Mouse (Mus musculus) MEL (cell line): ENCODE results near the gene Crk. TPM values are rescaled to one million over a fixed set of nuclear protein-coding genes. Genes with fewer than 3 reads are reported as not detected.

Experiments
- DNase-seq: peaks from one replicate; pipeline ENCODE4 v3.0.0; 2011; ENCODE audit warnings: low read depth, low spot score
- H3K27ac ChIP-seq: 2 replicates; pipeline ENCODE4 v1.5.1; 2012; ENCODE audit warnings: low read depth, mild to moderate bottlenecking, control low read depth, low read length, moderate library complexity; ENCODE audit not compliant: control insufficient read depth
- H3K27me3 ChIP-seq, 2 experiments: fragments of 150-350 bp in 1 of 2; sonication (generic) in 1 of 2; 2 replicates each; pipeline ENCODE4 v1.6.1; 2012; ENCODE audit warnings: low read length in 2 of 2, mild to moderate bottlenecking in 2 of 2, improper control_type of control experiment in 1 of 2, moderate library complexity in 1 of 2; ENCODE audit not compliant: insufficient read depth in 2 of 2, control insufficient read depth in 1 of 2
- H3K36me3 ChIP-seq, 2 experiments: 2 replicates each; pipeline ENCODE4 v1.6.1; 2012 to 2014; ENCODE audit warnings: low read length in 2 of 2, improper control_type of control experiment in 1 of 2, inconsistent platforms in 1 of 2, mild to moderate bottlenecking in 1 of 2; ENCODE audit not compliant: insufficient read depth in 2 of 2, control insufficient read depth in 1 of 2
- H3K4me1 ChIP-seq, 2 experiments: fragments of 150-350 bp in 1 of 2; sonication (generic) in 1 of 2; 2 replicates each; pipeline ENCODE4 v1.6.1; 2012; ENCODE audit warnings: low read length in 2 of 2, improper control_type of control experiment in 1 of 2, mild to moderate bottlenecking in 1 of 2; ENCODE audit not compliant: insufficient read depth in 2 of 2, control insufficient read depth in 1 of 2
- H3K4me3 ChIP-seq, 2 experiments: fragments of 150-350 bp in 1 of 2; sonication (generic) in 1 of 2; 2 replicates each; pipeline ENCODE4 v1.5.1; 2012; ENCODE audit warnings: low read depth in 2 of 2, low read length in 2 of 2, mild to moderate bottlenecking in 2 of 2, moderate library complexity in 2 of 2, control low read depth in 1 of 2, improper control_type of control experiment in 1 of 2; ENCODE audit not compliant: control insufficient read depth in 1 of 2, insufficient read depth in 1 of 2
- H3K79me2 ChIP-seq: 2 replicates; pipeline ENCODE4 v1.6.1; 2012; ENCODE audit warnings: mild to moderate bottlenecking, low read length, moderate library complexity; ENCODE audit not compliant: control insufficient read depth, poor library complexity, insufficient read depth
- H3K9ac ChIP-seq: 2 replicates; pipeline ENCODE4 v1.6.1; 2012; ENCODE audit warnings: low read depth, mild to moderate bottlenecking, control low read depth, low read length, moderate library complexity; ENCODE audit not compliant: control insufficient read depth, poor library complexity, severe bottlenecking
- H3K9me3 ChIP-seq: fragments of 150-350 bp; sonication (generic); replicated peaks from 2 replicates; pipeline ENCODE4 v1.6.1; 2012; ENCODE audit warnings: mild to moderate bottlenecking, low read length, improper control_type of control experiment, moderate library complexity; ENCODE audit not compliant: insufficient read depth
- CTCF ChIP-seq, 3 experiments: IDR thresholded peaks in 2 of 3; conservative IDR thresholded peaks in 1 of 3; 2 replicates each; pipeline ENCODE4 v1.5.1; 2011 to 2012; ENCODE audit warnings: low read length in 3 of 3, low read depth in 2 of 3, mild to moderate bottlenecking in 2 of 3, improper control_type of control experiment in 1 of 3, inconsistent platforms in 1 of 3, mixed read lengths in 1 of 3, moderate library complexity in 1 of 3; ENCODE audit not compliant: control insufficient read depth in 1 of 3, insufficient read depth in 1 of 3, poor library complexity in 1 of 3, severe bottlenecking in 1 of 3
- ETS1 ChIP-seq: IDR thresholded peaks from 2 replicates; pipeline ENCODE4 v1.6.1; 2012; ENCODE audit warnings: low read depth, mild to moderate bottlenecking, inconsistent platforms, low read length, improper control_type of control experiment, moderate library complexity
- JUND ChIP-seq: IDR thresholded peaks from 2 replicates; pipeline ENCODE4 v1.6.1; 2011; ENCODE audit warnings: low read depth, mild to moderate bottlenecking, improper control_type of control experiment, low read length
- MAFK ChIP-seq: IDR thresholded peaks from 2 replicates; pipeline ENCODE4 v1.6.1; 2011; ENCODE audit warnings: low read depth, mild to moderate bottlenecking, low read length, improper control_type of control experiment, borderline replicate concordance
- MXI1 ChIP-seq: IDR thresholded peaks from 2 replicates; pipeline ENCODE4 v1.6.1; 2011; ENCODE audit warnings: mild to moderate bottlenecking, low read depth, low read length, improper control_type of control experiment
- SIN3A ChIP-seq: IDR thresholded peaks from 2 replicates; pipeline ENCODE4 v1.6.1; 2012; ENCODE audit warnings: low read length, improper control_type of control experiment, inconsistent platforms
- SMC3 ChIP-seq: IDR thresholded peaks from 2 replicates; pipeline ENCODE4 v1.6.1; 2011; ENCODE audit warnings: low read depth, low read length, improper control_type of control experiment
- TAL1 ChIP-seq: IDR thresholded peaks from 2 replicates; pipeline ENCODE4 v1.6.1; 2012; ENCODE audit warnings: mild to moderate bottlenecking, inconsistent platforms, low read length, moderate library complexity, mixed read lengths
- TBP ChIP-seq: IDR thresholded peaks from 2 replicates; pipeline ENCODE4 v1.8.0; 2011; ENCODE audit warnings: low read depth, low read length, improper control_type of control experiment
- TCF12 ChIP-seq: IDR thresholded peaks from 2 replicates; pipeline ENCODE4 v1.6.1; 2014; ENCODE audit warnings: low read depth, mild to moderate bottlenecking, inconsistent platforms, low read length, improper control_type of control experiment, moderate library complexity
- UBTF ChIP-seq: IDR thresholded peaks from 2 replicates; pipeline ENCODE4 v1.6.1; 2012; ENCODE audit warnings: low read depth, mild to moderate bottlenecking, inconsistent platforms, low read length, improper control_type of control experiment, moderate library complexity, borderline replicate concordance; ENCODE audit not compliant: insufficient read depth
- ZKSCAN1 ChIP-seq: IDR thresholded peaks from 2 replicates; pipeline ENCODE4 v1.6.1; 2012; ENCODE audit warnings: low read depth, mild to moderate bottlenecking, inconsistent platforms, low read length, improper control_type of control experiment, moderate library complexity
- polyA plus RNA-seq, 2 experiments: library from polyadenylated mRNA; stranded (reverse) in 1 of 2; unstranded in 1 of 2; fragments of >175 nt in 1 of 2; fragments of >200 nt in 1 of 2; gene quantifications; 2 replicates each; pipeline versions ENCODE4 v1.2.1 to v1.2.4; 2012; ENCODE audit warnings: low replicate concordance in 2 of 2, low read depth in 1 of 2; ENCODE audit not compliant: insufficient read length in 2 of 2, insufficient read depth in 1 of 2, missing spikeins in 1 of 2
- total RNA-seq: library from RNA; depleted of rRNA; stranded (reverse); fragments of 300-350 nt; gene quantifications from 2 replicates; pipeline ENCODE4 v1.2.3, GENCODE M21; 2012

The Crk gene
- total and polyA plus RNA-seq, 3 experiments: 33.8 to 68.0 (median 66.2) TPM

- H3K9ac ChIP-seq: no peak overlapping the region
- no peak overlapping the region for H3K27ac ChIP-seq
- no peaks in the 10 kb centered on the region for H3K27me3 ChIP-seq
- H3K4me1 ChIP-seq: no peaks in the 10 kb centered on the region; a peak in 1 of 4 replicates
- H3K36me3 ChIP-seq: peaks cover 0 to 5% of the 10 kb centered on the region in 2 experiments; a peak in 2 of 4 replicates
- no peak overlapping the region for H3K4me3 ChIP-seq
- TF ChIP-seq ETS1 (no peak), MAFK (peak; percentile 83; the same call in 1 of the 2 replicates), ZKSCAN1 (no peak)
- no peaks in the 10 kb centered on the region for H3K79me2 ChIP-seq
- no peaks in the 10 kb centered on the region for H3K9me3 ChIP-seq
- no peak for DNase-seq
Measured at GRCm38 (mm10) chr11:75666296-75666695, 12.8 kb upstream of the Crk start.

GRCm38 (mm10) chr11:75668621-75669020 lies 10.4 kb upstream of the Crk start:
- H3K9me3 ChIP-seq: no peaks in the 10 kb centered on the region
- no peaks in the 10 kb centered on the region for H3K27me3 ChIP-seq
- H3K4me3 ChIP-seq: no peak overlapping the region
- no peaks in the 10 kb centered on the region for H3K79me2 ChIP-seq
- DNase-seq: peak; percentile 62
- no peak overlapping the region for H3K27ac ChIP-seq
- peaks cover 0 to 3% of the 10 kb centered on the region in 2 experiments; a peak in 1 of 4 replicates for H3K36me3 ChIP-seq
- no peaks in the 10 kb centered on the region; a peak in 1 of 4 replicates for H3K4me1 ChIP-seq
- TF ChIP-seq TAL1: no peak
- no peak for TF ChIP-seq JUND
- no peak for TF ChIP-seq SMC3
- no peak for TF ChIP-seq CTCF (IDR thresholded peaks at IDR 0.05 in 2 of 3, conservative IDR thresholded peaks at IDR 0.05 in 1 of 3; ENCODE audit: control insufficient read depth in 1 of 3, insufficient read depth in 1 of 3, low read depth in 2 of 3, low read length in 3 of 3, poor library complexity in 1 of 3, severe bottlenecking in 1 of 3)
- TF ChIP-seq MAFK: no peak
- no peak for TF ChIP-seq TBP
- no peak for TF ChIP-seq UBTF
- no peak for TF ChIP-seq MXI1
- no peak for TF ChIP-seq TCF12
- H3K9ac ChIP-seq: no peak overlapping the region

GRCm38 (mm10) chr11:75669176-75669852 lies 9.7 kb upstream of the Crk start:
- Histone ChIP-seq H3K4me1 (no peaks in the 10 kb centered on the region; a peak in 1 of 4 replicates), H3K9me3 (no peaks in the 10 kb centered on the region), H3K9ac (no peak overlapping the region), H3K27ac (no peak overlapping the region), H3K36me3 (peaks cover 0 to 3% of the 10 kb centered on the region in 2 experiments; a peak in 1 of 4 replicates), H3K27me3 (no peaks in the 10 kb centered on the region), H3K4me3 (no peak overlapping the region), H3K79me2 (no peaks in the 10 kb centered on the region)
- TF ChIP-seq SIN3A (no peak; the same call in 1 of the 2 replicates), TBP (peak; percentile 67; the same call in 1 of the 2 replicates)
- peak; percentile 29 for DNase-seq
